Mouse (Mus musculus) bone marrow macrophage, adult 2 months (primary cell): ENCODE data around the gene Traf3. TPM values are rescaled to one million over a fixed set of nuclear protein-coding genes. Genes with fewer than 3 reads are reported as not detected.

Experiments used
- H3K27ac ChIP-seq: 2 replicates; pipeline ENCODE4 v1.5.1; 2012; ENCODE audit warnings: low read depth, low read length; ENCODE audit not compliant: insufficient read depth
- H3K4me1 ChIP-seq: 2 replicates; pipeline ENCODE4 v1.6.1; 2012; ENCODE audit warnings: low read length; ENCODE audit not compliant: control insufficient read depth, insufficient read depth
- H3K4me3 ChIP-seq: 2 replicates; pipeline ENCODE4 v1.5.1; 2012; ENCODE audit warnings: mild to moderate bottlenecking, low read length, moderate library complexity; ENCODE audit not compliant: insufficient read depth
- CTCF ChIP-seq: IDR thresholded peaks from 2 replicates; pipeline ENCODE4 v1.5.1; 2012; ENCODE audit warnings: low read depth, mild to moderate bottlenecking, low read length, moderate library complexity
- POLR2A ChIP-seq: IDR thresholded peaks from 2 replicates; pipeline ENCODE4 v1.6.1; 2012; ENCODE audit warnings: mild to moderate bottlenecking, low read depth, low read length, borderline replicate concordance
- polyA plus RNA-seq: library from polyadenylated mRNA; stranded (reverse); fragments of >200 nt; gene quantifications from 2 replicates; pipeline ENCODE4 v1.2.4, GENCODE M21; 2012; ENCODE audit not compliant: missing spikeins, insufficient read depth, insufficient read length

Gene Traf3
- polyA plus RNA-seq, 1 experiment: 16.4 TPM

DNA sequence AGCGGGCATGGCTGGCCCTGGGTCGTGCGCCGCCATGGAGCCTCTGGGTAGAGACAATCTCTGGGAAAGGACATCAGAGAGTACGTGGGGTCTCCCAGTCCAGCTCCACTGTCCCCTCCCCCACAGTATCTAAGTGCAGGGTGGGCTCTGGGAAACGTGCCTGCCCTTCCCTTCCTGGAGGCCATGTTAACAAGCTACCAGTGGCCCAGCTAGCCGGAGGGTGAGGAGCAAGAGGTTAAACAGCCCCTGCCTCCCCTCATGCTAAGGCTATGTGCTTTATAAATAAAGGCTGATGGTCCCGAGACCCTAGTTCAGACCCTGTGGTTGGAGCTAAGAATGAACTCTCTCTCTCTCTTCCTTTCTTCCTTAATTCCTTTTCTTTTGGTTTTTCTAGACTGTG is 105.8 kb downstream of the Traf3 start:
- no peaks in the 10 kb centered on the region for H3K4me1 ChIP-seq
- no peak overlapping the region for H3K27ac ChIP-seq
- TF ChIP-seq POLR2A (no peak), CTCF (no peak)
- no peak overlapping the region for H3K4me3 ChIP-seq

DNA sequence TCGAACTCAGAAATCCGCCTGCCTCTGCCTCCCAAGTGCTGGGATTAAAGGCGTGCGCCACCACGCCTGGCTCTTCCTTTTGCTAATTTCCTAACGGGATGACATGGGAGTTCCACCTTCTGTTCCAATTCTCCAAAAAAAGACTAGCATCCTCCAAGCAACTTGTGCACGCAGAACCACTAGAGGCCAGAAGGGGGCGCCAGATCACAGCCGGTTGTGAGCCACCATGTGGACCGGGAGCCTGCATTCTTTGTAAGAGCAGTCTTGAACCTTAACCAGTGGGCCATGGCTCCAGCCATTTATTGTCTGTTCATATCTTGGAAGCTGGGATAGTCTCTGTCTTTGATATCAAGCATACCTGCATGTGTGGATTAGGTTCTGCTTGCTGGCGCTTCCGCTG is 106.2 kb downstream of the Traf3 start:
- Histone ChIP-seq H3K27ac (no peak overlapping the region), H3K4me3 (no peak overlapping the region), H3K4me1 (no peaks in the 10 kb centered on the region)
- peak; percentile 94 for TF ChIP-seq CTCF
- TF ChIP-seq POLR2A: no peak

DNA sequence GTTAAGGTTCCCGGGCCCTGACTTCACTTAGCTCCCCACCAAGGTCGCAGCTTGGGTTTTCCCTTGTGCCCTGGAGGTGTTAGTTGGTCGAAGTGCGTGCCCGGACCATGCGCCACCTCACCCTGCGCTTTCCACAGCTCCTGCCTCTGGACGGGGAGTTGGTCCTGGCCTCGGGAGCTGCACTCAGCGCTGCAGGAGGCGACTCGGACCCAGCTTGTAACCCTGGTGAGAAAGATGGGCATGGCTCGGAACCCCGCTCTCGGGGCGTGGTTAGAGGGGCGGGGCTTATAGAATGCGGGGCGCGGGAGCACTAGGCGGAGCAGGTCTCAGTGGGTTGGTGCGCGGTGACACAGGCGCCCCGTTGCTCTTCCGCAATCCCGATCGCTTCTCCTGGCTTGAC is 107.8 kb downstream of the Traf3 start:
- TF ChIP-seq CTCF (no peak), POLR2A (no peak)
- H3K4me3 ChIP-seq: peak overlapping the region; percentile 36
- no peaks in the 10 kb centered on the region for H3K4me1 ChIP-seq
- no peak overlapping the region for H3K27ac ChIP-seq

DNA sequence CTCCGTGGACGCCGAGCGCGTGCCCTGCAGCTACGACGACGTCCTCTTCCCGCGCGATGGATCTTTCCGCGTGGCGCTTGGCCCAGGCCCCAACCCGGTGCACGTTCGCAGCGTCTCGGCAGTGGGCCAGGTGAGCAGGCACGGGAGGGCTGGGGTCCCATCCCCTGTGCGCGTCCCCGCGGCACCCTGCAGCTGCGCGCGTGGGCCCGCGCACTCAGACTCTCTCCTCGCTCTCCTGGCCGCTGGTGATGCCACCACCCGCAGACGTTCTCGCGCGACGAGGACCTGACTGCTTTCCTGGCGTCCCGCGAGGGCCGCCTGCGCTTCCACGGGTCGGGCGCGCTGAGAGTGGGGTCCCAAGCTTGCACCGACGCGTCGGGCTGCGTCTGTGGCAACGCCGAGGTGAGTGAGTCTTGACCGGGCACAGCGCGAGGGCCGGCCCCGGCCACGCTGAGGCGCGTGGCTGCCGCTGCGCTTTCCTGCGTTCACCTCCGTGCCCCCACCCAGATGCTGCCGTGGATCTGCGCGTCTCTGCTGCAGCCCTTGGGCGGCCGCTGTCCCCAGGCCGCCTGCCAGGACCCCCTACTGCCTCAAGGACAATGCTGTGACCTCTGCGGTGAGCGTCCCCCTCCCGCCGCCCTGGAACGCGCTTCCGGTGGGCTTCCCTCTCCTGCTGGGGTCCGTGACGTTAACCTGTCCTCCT is 108.4 kb downstream of the Traf3 start:
- H3K4me1 ChIP-seq: no peaks in the 10 kb centered on the region
- H3K4me3 ChIP-seq: peak overlapping the region; percentile 36
- no peak for TF ChIP-seq POLR2A
- TF ChIP-seq CTCF: no peak
- H3K27ac ChIP-seq: no peak overlapping the region

DNA sequence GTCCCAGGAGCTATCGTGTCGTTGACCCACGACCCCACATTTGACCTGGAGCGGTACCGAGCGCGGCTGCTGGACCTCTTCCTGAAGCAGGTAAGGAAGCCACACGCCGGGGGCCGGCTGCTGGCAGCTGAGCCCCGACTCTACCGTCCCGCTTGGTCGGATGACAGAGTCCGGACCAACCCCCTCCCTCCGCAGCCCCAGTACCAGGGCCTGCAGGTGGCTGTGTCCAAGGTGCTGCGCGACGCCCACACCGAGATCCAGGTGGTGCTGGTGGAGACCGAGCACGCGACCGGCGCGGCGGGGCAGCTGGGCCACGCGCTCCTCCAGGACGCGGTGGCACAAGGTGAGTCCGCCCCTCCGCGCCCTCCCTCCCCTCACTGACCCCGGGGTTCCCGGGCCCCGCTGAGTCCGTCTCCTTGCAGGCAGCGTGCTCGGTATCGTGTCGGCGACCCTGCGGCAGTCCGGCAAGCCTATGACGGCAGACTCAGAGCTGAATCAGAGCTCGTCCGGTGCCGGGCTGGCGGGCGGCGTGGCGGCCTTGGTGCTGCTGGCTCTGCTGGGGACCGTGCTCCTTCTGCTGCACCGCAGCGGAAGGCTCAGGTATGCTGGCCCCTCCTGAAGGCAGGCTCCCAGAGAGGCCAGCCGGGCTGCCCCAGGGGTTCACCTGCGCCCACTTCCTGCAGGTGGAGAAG is 109.1 kb downstream of the Traf3 start:
- peak overlapping the region; percentile 36 for H3K4me3 ChIP-seq
- no peak for TF ChIP-seq POLR2A
- no peak for TF ChIP-seq CTCF
- H3K4me1 ChIP-seq: no peaks in the 10 kb centered on the region
- no peak overlapping the region for H3K27ac ChIP-seq

DNA sequence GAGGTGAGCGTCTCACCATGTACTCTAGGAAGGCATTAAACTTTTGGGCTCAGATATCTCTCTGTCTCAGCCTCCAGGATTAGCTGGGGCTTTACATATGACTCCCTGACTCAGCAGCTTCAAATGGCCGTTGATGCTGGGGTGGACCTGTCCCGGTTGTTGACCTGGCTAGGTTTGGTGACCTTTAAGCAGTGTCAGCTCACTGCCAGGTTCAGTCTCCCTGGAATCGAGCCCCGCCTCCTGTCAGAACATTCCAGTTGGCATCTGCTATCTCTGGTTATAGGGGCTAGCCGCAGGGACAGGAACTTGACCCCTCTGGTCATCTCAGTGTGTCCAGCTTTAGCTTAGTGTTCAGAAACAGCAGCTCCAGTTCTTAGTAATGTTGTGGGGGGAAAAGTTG is 110.2 kb downstream of the Traf3 start:
- no peak overlapping the region for H3K27ac ChIP-seq
- no peaks in the 10 kb centered on the region for H3K4me1 ChIP-seq
- H3K4me3 ChIP-seq: no peak overlapping the region
- TF ChIP-seq POLR2A (no peak), CTCF (no peak)

DNA sequence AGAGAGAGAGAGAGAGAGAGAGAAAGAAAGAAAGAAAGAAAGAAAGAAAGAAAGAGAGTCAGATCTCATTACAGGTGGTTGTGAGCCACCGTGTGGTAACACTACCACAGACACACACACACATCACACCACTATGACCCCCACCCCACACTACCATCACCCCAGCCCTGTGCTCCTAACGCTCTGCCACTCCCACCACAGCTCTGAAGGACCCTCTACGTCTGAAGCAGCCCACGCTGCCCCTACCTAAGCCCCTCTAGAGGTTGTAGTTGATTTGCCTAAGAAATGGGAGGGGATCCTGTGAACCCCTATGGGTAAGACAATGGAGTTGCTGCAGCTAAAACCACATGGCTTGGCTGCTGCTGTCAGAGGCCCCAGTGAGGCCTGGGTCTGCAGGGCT is 117.4 kb downstream of the Traf3 start:
- no peak for TF ChIP-seq POLR2A
- no peak for TF ChIP-seq CTCF
- no peak overlapping the region for H3K27ac ChIP-seq
- no peaks in the 10 kb centered on the region for H3K4me1 ChIP-seq
- H3K4me3 ChIP-seq: no peak overlapping the region

DNA sequence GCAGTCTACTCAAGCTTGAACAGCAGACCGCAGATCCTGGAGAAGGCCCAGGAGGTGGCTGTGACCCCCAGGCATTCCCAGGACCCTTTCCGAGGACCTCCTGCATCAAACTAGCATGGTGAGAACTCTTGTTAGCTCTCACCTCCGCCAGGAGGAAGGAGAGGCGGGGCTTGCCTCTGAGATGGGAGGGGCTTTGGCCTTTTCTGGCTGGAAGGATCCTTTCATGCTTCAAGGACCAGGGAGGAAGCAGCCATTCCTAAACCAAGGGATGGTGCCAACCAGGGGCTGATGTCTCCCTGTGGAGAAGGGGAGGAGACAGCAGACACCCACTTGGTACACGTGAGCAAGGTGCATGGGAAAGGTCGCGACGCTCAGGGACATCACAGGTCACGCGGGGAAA is 118.4 kb downstream of the Traf3 start:
- no peak overlapping the region for H3K4me3 ChIP-seq
- H3K4me1 ChIP-seq: no peaks in the 10 kb centered on the region
- TF ChIP-seq POLR2A: no peak
- TF ChIP-seq CTCF: no peak
- no peak overlapping the region for H3K27ac ChIP-seq

DNA sequence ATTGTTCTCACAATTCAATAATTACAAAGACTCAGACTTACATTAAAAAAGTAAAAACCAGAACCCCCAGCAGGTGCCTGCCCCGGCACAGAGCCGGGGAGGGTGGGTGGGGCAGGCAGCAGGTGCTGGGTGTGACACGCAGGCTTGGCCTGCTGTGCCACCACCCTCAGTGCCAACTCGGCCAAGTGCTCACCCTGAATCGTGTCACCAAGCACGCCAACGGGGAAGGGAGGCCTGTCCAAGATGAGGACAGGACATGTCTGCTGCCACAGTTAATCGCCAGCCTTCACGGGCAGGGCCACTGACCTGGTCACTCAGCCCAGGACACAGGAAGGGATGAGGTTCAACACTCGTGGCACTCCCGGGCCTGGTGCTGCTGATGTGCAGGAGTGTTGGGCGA is 126.9 kb downstream of the Traf3 start:
- H3K27ac ChIP-seq: no peak overlapping the region
- H3K4me3 ChIP-seq: no peak overlapping the region
- TF ChIP-seq POLR2A: no peak
- no peak for TF ChIP-seq CTCF
- no peaks in the 10 kb centered on the region for H3K4me1 ChIP-seq

DNA sequence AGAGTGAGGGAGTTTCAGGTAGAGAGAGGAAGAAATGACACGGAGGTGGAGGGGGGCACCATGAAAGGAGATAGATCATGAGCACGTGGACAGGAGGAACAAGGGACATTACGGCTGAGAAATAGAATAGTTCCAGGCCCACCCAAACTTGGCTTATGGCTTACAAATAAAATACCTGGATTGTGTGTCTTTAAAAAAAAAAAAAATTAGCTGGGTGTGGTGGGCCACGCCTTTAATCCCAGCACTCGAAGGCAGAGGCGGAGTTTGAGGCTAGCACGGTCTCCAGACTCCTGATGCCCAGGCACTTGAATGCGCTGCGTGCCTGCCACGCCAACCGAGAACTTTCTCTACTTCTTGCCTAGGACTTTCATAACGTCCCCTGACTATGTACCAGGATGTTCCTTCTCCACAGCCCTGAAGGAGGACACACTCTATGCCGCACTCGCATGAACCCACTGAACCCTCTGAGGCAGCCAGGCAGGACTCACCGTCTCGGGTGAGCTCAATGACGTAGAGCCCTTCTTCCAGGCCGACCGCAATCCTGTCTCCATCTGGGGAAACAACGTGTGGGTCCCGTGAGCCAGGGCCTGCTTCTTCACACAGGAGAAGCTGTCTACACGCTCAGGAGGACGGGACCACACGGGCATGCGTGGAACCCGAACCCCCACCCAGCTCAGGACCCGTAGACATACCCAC is 135.3 kb downstream of the Traf3 start:
- no peaks in the 10 kb centered on the region for H3K4me1 ChIP-seq
- H3K4me3 ChIP-seq: no peak overlapping the region
- no peak for TF ChIP-seq POLR2A
- no peak for TF ChIP-seq CTCF
- no peak overlapping the region for H3K27ac ChIP-seq
